Mouse (Mus musculus) embryonic facial prominence, embryonic 12.5 days (tissue): Measurements from ENCODE around the gene Tmem109. TPM values are rescaled to one million over a fixed set of nuclear protein-coding genes. Genes with fewer than 3 reads are reported as not detected.

Experiments
- ATAC-seq: fragments of 200-750 bp; cut with Nextera tagmentation; 2 replicates; pipeline ENCODE4 v1.8.0; 2017; ENCODE audit not compliant: insufficient number of reproducible peaks, insufficient read depth, low FRiP score, low TSS enrichment
- H3K27ac ChIP-seq: fragments of 300-500 bp; sonication (generic); 2 replicates; pipeline ENCODE4 v1.5.1; 2016; ENCODE audit warnings: mild to moderate bottlenecking
- H3K27me3 ChIP-seq: fragments of 300-500 bp; sonication (generic); 2 replicates; pipeline ENCODE4 v1.6.1; 2016; ENCODE audit warnings: mild to moderate bottlenecking, moderate library complexity
- H3K36me3 ChIP-seq: fragments of 300-500 bp; sonication (generic); 2 replicates; pipeline ENCODE4 v1.6.1; 2016; ENCODE audit warnings: mild to moderate bottlenecking
- H3K4me1 ChIP-seq: fragments of 300-500 bp; sonication (generic); 2 replicates; pipeline ENCODE4 v1.6.1; 2016
- H3K4me2 ChIP-seq: fragments of 300-500 bp; sonication (generic); replicated peaks from 2 replicates; pipeline ENCODE4 v1.6.1; 2016; ENCODE audit warnings: mild to moderate bottlenecking, moderate library complexity
- H3K4me3 ChIP-seq: fragments of 300-500 bp; sonication (generic); 2 replicates; pipeline ENCODE4 v1.5.1; 2016; ENCODE audit warnings: mild to moderate bottlenecking
- H3K9ac ChIP-seq: fragments of 300-500 bp; sonication (generic); 2 replicates; pipeline ENCODE4 v1.6.1; 2016; ENCODE audit warnings: mild to moderate bottlenecking, moderate library complexity
- H3K9me3 ChIP-seq: fragments of 300-500 bp; sonication (generic); 2 replicates; pipeline ENCODE4 v1.6.1; 2016; ENCODE audit warnings: mild to moderate bottlenecking, moderate library complexity
- WGBS: fragments of 180-500 bp; shearing (Covaris S2); methylation state at CpG from one replicate; pipeline ENCODE4 v1.1.7; 2016; 5-methylcytosine and 5-hydroxymethylcytosine counted together
- polyA plus RNA-seq: library from polyadenylated mRNA; unstranded; fragments of >200 nt; fragmentation: Nextera tagmentation; extraction: Ambion mirVana; gene quantifications from 2 replicates; pipeline ENCODE4 v1.2.1, GENCODE M21; 2016

The Tmem109 gene
- polyA plus RNA-seq, 1 experiment from 2014 or later, result 73.2 TPM

DNA sequence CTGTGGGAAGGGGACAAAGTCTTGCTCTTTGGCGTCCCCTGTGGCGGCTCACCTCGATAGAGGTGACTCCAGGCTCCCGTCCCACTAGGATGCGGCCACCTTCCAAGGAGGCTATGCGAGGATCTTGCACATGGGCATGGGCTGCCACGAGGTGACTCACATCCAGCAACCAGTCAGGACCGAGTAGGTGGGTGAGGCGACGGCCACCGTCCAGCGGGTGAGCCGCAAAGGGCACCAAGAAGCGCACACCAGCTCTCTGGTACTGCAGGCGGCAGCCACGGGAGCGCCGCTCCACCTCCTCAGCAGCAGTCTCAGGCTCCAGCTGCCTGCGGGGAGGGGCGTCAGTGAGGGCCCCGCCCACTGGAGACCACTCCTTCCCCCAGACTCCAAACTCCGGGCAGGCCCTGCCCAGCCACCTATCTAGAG is 21.7 kb downstream of the Tmem109 start:
- Histone ChIP-seq H3K4me3 (no peak overlapping the region), H3K9me3 (no peaks in the 10 kb centered on the region), H3K27me3 (no peaks in the 10 kb centered on the region), H3K9ac (no peak overlapping the region), H3K27ac (no peak overlapping the region), H3K36me3 (peaks cover 93% of the 10 kb centered on the region), H3K4me2 (no peak overlapping the region), H3K4me1 (no peaks in the 10 kb centered on the region)
- no peak for ATAC-seq
- 45% methylated on average over 22 of the region's 22 CpGs for WGBS

DNA sequence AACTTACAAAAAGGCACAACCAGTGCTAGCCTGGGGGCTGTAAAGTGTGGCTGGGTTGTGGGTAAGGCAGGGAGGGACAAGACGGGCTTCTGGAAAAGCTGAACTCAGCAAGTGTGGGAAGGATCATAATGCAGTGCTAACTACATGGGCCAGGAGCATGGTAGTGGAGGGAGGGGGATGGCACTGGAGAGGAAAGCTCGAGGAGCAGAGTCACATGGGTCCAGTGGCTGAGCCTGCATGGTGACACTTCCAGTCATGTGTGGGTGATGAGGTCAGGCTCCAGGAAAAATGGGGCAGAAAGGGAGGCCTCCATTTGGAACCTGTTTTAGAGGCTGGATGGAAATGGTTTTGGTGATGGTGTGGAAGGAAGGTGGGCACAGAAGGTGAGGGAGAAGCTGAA is 25.3 kb downstream of the Tmem109 start:
- Histone ChIP-seq H3K4me2 (no peak overlapping the region), H3K4me1 (no peaks in the 10 kb centered on the region), H3K9ac (no peak overlapping the region), H3K36me3 (peaks cover 57% of the 10 kb centered on the region), H3K9me3 (no peaks in the 10 kb centered on the region), H3K27ac (no peak overlapping the region), H3K27me3 (no peaks in the 10 kb centered on the region), H3K4me3 (no peak overlapping the region)
- no peak for ATAC-seq
- WGBS, result 69% methylated on average over 2 of the region's 2 CpGs

DNA sequence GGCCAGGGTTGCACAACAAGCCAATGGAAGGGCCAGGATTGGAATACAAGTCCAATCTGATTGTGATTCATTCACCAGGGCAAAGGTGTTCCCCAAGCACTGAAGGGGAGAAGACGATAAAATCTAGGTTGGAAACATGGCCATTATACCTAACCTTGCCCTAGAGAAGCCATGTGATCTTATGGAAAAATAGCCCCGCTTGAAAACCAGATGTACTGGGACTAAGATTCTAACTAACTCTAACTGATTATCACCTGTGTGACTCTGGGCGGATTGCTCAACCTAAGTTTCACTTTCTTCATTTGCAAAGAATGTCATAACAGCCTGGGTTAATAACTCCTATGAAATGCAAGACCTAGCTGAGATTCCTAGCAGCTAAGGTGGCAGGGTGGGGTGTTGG is 26.4 kb downstream of the Tmem109 start:
- Histone ChIP-seq H3K4me3 (no peak overlapping the region), H3K9ac (no peak overlapping the region), H3K9me3 (no peaks in the 10 kb centered on the region), H3K36me3 (peaks cover 47% of the 10 kb centered on the region), H3K27me3 (no peaks in the 10 kb centered on the region), H3K4me2 (no peak overlapping the region), H3K27ac (no peak overlapping the region), H3K4me1 (no peaks in the 10 kb centered on the region)
- no peak for ATAC-seq
- 84% methylated on average over 3 of the region's 3 CpGs for WGBS

DNA sequence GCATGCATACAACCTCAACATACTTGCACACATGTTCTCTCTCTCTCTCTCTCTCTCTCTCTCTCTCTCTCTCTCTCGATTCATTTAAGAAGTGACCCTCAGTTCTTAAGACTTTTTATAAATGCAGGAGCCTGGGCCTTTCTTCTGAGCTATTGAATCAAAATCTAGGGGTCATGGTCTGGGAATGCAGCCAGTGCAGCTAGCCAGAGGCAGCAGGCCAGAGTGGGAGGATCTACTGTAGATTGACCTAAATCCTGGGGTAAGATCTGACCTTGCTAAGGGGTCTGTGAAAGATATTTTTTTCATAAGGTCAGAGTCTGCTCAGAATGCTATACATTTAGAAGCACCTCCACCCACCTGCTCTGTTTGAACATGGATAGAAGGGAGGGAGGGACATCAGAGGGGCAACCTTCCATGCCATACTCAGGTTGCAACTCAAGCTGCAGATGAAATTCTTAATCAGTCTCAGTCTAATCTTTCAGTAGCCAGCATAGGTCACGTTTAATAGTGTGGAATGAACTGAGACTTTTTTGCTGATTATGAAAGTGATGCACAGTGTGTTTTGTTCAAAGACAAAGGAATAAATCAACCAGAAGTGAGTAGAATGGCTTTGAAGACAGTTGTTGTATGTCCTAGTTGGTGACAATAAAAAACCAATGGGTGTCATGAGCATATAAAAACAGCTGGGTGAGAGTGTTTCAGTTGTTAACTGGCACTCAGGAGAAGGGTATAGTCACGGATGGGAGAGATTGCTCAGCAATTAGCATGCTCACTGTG is 34.3 kb downstream of the Tmem109 start:
- Histone ChIP-seq H3K27me3 (no peaks in the 10 kb centered on the region), H3K27ac (no peak overlapping the region), H3K4me2 (no peak overlapping the region), H3K9me3 (no peaks in the 10 kb centered on the region), H3K9ac (no peak overlapping the region), H3K4me3 (no peak overlapping the region), H3K36me3 (no peaks in the 10 kb centered on the region), H3K4me1 (no peaks in the 10 kb centered on the region)
- WGBS, result 62% methylated on average over 3 of the region's 3 CpGs
- ATAC-seq, result no peak

DNA sequence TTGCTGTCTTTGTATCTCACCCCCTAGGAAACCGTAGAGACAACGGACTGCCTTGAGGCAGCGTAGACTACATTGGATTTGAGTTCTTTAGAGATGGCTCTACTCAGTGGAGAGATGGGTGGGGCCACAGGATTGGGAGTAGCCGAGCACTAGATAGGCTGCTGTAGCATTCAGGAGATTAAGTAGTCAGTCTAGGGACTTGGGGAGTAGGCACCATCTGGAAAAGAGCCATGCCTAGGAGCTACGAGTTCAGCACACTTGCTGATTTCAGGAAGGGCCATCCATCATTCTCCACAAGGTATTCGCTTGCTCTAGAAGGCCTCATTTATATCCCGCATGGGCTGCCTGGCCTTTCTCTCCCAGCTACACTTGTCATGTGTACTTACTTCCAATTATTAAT is 35.7 kb downstream of the Tmem109 start:
- ATAC-seq, result no peak
- H3K9ac ChIP-seq, result no peak overlapping the region
- no peaks in the 10 kb centered on the region for H3K27me3 ChIP-seq
- 74% methylated on average over 7 of the region's 7 CpGs for WGBS
- no peak overlapping the region for H3K27ac ChIP-seq
- H3K4me2 ChIP-seq, result no peak overlapping the region
- peaks cover 5% of the 10 kb centered on the region; the same call in 1 of the 2 replicates for H3K4me1 ChIP-seq
- H3K4me3 ChIP-seq, result no peak overlapping the region
- no peaks in the 10 kb centered on the region for H3K9me3 ChIP-seq
- H3K36me3 ChIP-seq, result no peaks in the 10 kb centered on the region

DNA sequence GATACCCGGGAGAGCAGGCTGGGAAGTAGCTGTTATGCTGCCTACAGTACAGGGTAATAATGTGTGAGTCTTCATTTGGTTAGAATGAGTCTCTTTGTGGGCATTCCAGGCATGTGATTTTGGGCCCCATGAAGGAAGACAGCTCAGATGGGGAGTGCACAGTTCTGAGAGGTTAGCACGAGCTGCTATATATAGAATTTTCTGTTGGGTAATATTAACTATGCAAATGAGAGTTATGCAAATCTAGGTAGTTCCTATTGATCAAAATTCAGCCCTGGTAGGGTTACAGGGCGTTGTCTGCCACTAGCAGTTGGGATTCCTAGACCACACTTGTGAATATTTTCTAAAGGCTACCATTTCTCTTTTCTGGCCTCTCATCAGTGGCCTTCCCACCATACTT is 36.3 kb downstream of the Tmem109 start:
- Histone ChIP-seq H3K27ac (no peak overlapping the region), H3K9ac (no peak overlapping the region), H3K4me1 (peaks cover 5% of the 10 kb centered on the region; the same call in 1 of the 2 replicates), H3K4me3 (no peak overlapping the region), H3K4me2 (no peak overlapping the region), H3K36me3 (no peaks in the 10 kb centered on the region), H3K9me3 (no peaks in the 10 kb centered on the region), H3K27me3 (no peaks in the 10 kb centered on the region)
- WGBS, result 89% methylated on average over 3 of the region's 3 CpGs
- ATAC-seq, result no peak

DNA sequence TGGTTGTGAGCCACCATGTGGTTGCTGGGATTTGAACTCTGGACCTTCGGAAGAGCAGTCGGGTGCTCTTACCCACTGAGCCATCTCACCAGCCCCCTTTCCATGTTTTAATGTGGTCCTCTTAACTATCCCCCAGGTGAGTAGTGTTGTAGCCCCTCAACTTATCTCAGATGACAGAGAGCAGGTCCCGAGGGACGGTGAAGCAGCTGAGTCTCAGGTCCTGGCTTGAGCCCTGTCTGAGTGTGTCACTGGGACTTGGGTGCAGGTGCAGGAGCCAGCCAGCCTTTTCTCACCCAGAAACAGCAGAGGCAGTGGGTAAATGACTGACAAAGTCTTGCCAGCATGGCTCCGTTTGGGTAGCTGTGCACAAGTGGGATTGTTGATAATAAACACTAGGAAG is 37.6 kb downstream of the Tmem109 start:
- WGBS, result 91% methylated on average over 5 of the region's 5 CpGs
- no peaks in the 10 kb centered on the region for H3K9me3 ChIP-seq
- no peak overlapping the region for H3K4me3 ChIP-seq
- H3K36me3 ChIP-seq, result no peaks in the 10 kb centered on the region
- no peaks in the 10 kb centered on the region for H3K27me3 ChIP-seq
- H3K4me1 ChIP-seq, result peaks cover 5% of the 10 kb centered on the region; the same call in 1 of the 2 replicates
- no peak overlapping the region for H3K4me2 ChIP-seq
- H3K27ac ChIP-seq, result no peak overlapping the region
- ATAC-seq, result no peak
- H3K9ac ChIP-seq, result no peak overlapping the region

DNA sequence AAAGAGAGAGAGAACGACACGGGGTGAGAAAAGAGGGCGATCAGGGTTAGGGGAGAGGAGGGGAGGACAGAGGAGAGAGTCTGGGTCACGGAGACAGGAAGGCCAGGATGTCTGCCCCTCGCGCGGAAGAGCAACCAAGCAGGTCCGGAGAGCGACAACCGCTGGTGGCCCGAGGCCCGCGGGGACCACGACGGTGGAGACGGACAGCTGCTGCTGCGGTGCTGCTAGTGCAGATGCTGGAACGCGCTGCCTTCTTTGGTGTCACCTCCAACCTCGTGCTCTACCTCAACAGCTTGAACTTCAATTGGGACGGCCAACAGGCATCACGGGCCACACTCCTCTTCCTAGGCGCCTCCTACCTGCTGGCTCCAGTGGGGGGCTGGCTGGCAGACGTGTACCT is 38.9 kb downstream of the Tmem109 start:
- Histone ChIP-seq H3K4me1 (peaks cover 5% of the 10 kb centered on the region; the same call in 1 of the 2 replicates), H3K4me3 (no peak overlapping the region)
- no peak for ATAC-seq

DNA sequence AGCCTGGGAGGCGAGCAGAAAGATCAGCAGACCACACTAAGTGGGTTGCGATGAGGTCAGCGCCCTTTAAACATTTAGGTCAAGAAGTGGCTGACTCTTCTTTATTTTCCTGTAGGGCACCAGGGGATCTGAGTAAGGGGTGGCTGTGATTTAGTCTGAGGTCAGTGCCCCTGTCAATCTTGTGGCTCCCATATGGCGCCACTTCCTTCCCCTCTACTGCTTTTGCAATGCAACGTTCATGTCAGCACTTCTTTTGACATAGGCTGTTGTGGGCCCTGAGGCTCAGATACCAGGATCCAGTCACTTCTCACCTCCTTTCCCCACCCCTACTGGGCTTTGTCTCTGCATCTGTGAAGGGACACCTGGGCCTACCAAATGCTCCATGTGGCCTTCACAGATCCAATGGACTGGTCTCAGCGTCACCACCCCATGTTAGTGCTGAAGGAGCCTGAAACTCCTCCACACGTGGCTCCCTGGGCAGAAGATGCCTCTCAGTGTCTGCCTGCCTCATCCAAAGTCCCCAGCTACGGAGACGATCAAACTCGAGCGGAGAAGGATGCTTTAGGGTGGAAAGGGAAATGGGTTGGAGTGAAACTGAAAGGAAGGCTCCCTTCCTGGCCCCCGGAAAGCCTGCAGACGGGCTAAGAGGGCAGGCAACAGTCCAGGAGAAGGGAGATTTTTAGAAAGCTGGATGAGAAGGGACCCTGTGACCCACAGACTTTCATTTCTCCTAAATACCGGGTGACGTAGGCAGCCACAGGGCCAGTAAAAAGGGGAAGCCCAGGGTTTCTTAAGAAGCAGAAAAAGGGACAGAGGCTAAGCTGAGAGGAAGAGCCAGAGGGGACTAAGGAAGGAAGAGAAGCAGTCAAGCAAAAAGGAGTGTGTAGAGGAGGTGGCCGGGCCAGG is 39.8 kb downstream of the Tmem109 start:
- H3K9ac ChIP-seq, result no peak overlapping the region
- 26% methylated on average over 16 of the region's 16 CpGs for WGBS
- no peaks in the 10 kb centered on the region for H3K9me3 ChIP-seq
- no peaks in the 10 kb centered on the region for H3K36me3 ChIP-seq
- H3K27me3 ChIP-seq, result no peaks in the 10 kb centered on the region
- ATAC-seq, result no peak
- no peak overlapping the region for H3K4me2 ChIP-seq
- H3K4me3 ChIP-seq, result no peak overlapping the region
- no peak overlapping the region for H3K27ac ChIP-seq
- peaks cover 5% of the 10 kb centered on the region; the same call in 1 of the 2 replicates for H3K4me1 ChIP-seq

More for the DNA sequence above, 38.9 kb downstream of the Tmem109 start:
- no peaks in the 10 kb centered on the region for H3K36me3 ChIP-seq
- H3K4me2 ChIP-seq, result no peak overlapping the region
- no peaks in the 10 kb centered on the region for H3K9me3 ChIP-seq
- no peak overlapping the region for H3K27ac ChIP-seq
- no peak overlapping the region for H3K9ac ChIP-seq
- 40% methylated on average over 24 of the region's 24 CpGs for WGBS
- no peaks in the 10 kb centered on the region for H3K27me3 ChIP-seq

DNA sequence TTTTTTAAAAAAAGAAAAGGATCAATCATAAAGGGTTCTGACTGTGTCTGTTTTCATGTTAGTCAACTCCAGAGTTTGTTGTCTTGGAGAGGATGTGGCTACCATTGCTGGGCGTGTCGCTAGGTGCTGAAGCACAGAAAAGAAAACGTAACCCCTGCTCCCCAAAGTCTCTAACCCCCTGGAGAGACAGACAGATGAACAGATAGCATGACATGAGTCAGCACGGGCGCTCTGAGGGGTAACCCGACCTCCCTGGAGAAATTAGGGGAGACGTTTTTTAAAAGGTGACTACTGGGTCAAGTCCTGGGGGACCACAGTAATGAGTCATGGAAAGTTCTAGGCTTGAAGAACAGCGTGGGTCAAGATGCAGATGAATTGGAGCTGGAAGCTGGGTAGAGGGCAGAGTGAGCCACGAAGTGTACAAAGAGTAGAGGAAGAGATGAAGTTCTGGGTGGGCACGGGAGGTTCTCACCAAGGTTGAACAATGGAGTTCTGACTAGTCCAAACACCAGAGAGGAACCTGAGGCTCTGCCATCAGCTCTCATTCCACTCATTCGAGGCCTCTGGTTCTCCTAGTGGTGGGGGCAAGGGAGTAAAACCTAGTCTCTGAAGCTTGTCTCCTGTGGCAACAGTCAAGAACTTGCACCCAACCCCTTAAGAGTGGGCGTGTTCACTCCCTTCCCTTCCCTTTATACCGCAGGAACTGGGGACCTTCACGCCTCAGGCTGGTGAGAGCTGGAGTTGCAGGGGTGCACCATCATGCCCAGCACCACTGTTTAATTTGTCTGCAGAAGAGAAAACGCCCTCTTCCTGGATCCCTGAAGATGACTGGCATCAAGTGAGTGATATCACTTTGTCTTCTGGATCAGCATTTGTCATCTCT is 42.5 kb downstream of the Tmem109 start, which contains the start of gene Slc15a3:
TSS of gene Slc15a3 (plus strand) at position 718 of the 883 bp plus-strand sequence.
- 74% methylated on average over 15 of the region's 15 CpGs for WGBS
- no peak within 1 kb of the TSS for H3K27ac ChIP-seq

DNA sequence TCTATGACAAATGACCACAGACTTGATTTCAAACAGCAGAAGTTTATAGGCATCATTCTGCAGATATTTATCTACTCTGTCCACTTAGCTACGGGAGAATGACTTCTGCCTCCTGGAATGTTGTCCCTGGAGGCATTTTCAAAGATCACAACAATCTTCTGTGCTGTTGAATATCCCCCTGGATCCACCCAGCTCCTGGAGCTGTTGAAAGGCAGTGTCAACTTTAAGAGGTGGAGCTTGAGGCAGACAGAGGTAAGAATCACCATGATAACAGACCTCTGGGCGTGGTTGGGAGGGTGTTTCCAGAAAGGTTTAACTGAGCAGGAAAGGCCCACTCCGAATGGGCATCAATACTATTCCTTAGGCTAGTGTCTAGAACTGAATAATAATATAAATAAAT is 46.1 kb downstream of the Tmem109 start:
- WGBS, result 37% methylated on average over 3 of the region's 3 CpGs
- ATAC-seq, result no peak
- H3K27ac ChIP-seq, result no peak overlapping the region
- H3K9ac ChIP-seq, result no peak overlapping the region
- no peaks in the 10 kb centered on the region for H3K27me3 ChIP-seq
- H3K36me3 ChIP-seq, result no peaks in the 10 kb centered on the region
- no peak overlapping the region for H3K4me3 ChIP-seq
- no peak overlapping the region for H3K4me2 ChIP-seq
- H3K9me3 ChIP-seq, result no peaks in the 10 kb centered on the region
- no peaks in the 10 kb centered on the region for H3K4me1 ChIP-seq

More for the DNA sequence above, 42.5 kb downstream of the Tmem109 start, which contains the start of gene Slc15a3:
- Histone ChIP-seq H3K27me3 (no peaks in the 10 kb centered on the region), H3K4me3 (no peak within 1 kb of the TSS), H3K4me2 (no peak within 1 kb of the TSS), H3K9me3 (no peaks in the 10 kb centered on the region), H3K9ac (no peak within 1 kb of the TSS), H3K4me1 (peaks cover 5% of the 10 kb centered on the region; the same call in 1 of the 2 replicates), H3K36me3 (no peaks in the 10 kb centered on the region)
- ATAC-seq, result no peak
